In genomic region chr15:98692171-98692715, GRCm38 (mm10) we compare ENCODE assay signal across 9 mouse cellular contexts. TPM values are rescaled to one million over a fixed set of nuclear protein-coding genes. Genes with fewer than 3 reads are reported as not detected.
DNase-seq lines count a peak whose midpoint lies in the region; ATAC-seq and TF ChIP-seq lines count a peak whose summit lies in the region.
"Had no signal": no experiment of that assay in that cellular context is flagged by ENCODE, and none has a peak within 500 bp of the region (broad histone marks: within the 10 kb centered on the region; RNA-seq: fewer than 3 reads in every experiment).

No protein-coding gene starts in this region.

- ATAC-seq in hindbrain, embryonic 12.5 days (ENCODE audit: low FRiP score), result no peak
- ATAC-seq in hindbrain, postnatal 0 days, result no peak
- ATAC-seq in granulocyte monocyte progenitor cell, adult 5-6 weeks (replicated peaks; ENCODE audit: poor library complexity, severe bottlenecking), result peak; percentile 54
- 0 out of 2 replicates have a peak, but pooled peaks have one; percentile 41 for ATAC-seq in kidney, embryonic 15.5 days (replicated peaks; ENCODE audit: low FRiP score)
- ATAC-seq in midbrain, embryonic 16.5 days, result no peak

- peaks cover 22% of the 10 kb centered on the region for H3K4me1 ChIP-seq in hindbrain, embryonic 12.5 days
- peaks cover 6% of the 10 kb centered on the region; the same call in 1 of the 2 replicates for H3K4me1 ChIP-seq in hindbrain, postnatal 0 days (ENCODE audit: insufficient read depth, low read length)
- H3K4me1 ChIP-seq in kidney, embryonic 15.5 days, result peaks cover 17% of the 10 kb centered on the region
- peaks cover 18% of the 10 kb centered on the region for H3K4me1 ChIP-seq in midbrain, embryonic 16.5 days (ENCODE audit: control insufficient read depth, insufficient read depth, low read length)

- 45% methylated on average over 11 of the region's 11 CpGs for WGBS in hindbrain, embryonic 12.5 days
- WGBS in hindbrain, postnatal 0 days, result 48% methylated on average over 11 of the region's 11 CpGs
- 28% methylated on average over 11 of the region's 11 CpGs for WGBS in kidney, embryonic 15.5 days
- WGBS in midbrain, embryonic 16.5 days, result 57% methylated on average over 11 of the region's 11 CpGs

- no peak for TF ChIP-seq CTCF in hindbrain, postnatal 0 days (IDR thresholded peaks at IDR 0.05; ENCODE audit: low read depth)

- no peak overlapping the region for H3K4me2 ChIP-seq in hindbrain, embryonic 12.5 days (replicated peaks)
- H3K4me2 ChIP-seq in hindbrain, postnatal 0 days (ENCODE audit: low read depth, low read length), result no peak overlapping the region
- H3K4me2 ChIP-seq in kidney, embryonic 15.5 days, result no peak overlapping the region
- no peak overlapping the region for H3K4me2 ChIP-seq in midbrain, embryonic 16.5 days (ENCODE audit: low read length)

- H3K9me3 ChIP-seq in hindbrain, embryonic 12.5 days (replicated peaks), result no peaks in the 10 kb centered on the region
- H3K9me3 ChIP-seq in hindbrain, postnatal 0 days (ENCODE audit: low read length), result no peaks in the 10 kb centered on the region
- H3K9me3 ChIP-seq in kidney, embryonic 15.5 days (replicated peaks), result no peaks in the 10 kb centered on the region
- H3K9me3 ChIP-seq in midbrain, embryonic 16.5 days (replicated peaks; ENCODE audit: control insufficient read depth, low read length, poor library complexity, severe bottlenecking), result no peaks in the 10 kb centered on the region

- no peak overlapping the region for H3K9ac ChIP-seq in hindbrain, embryonic 12.5 days
- H3K9ac ChIP-seq in hindbrain, postnatal 0 days (replicated peaks; ENCODE audit: low read length), result no peak overlapping the region
- no peak overlapping the region for H3K9ac ChIP-seq in kidney, embryonic 15.5 days
- H3K9ac ChIP-seq in midbrain, embryonic 16.5 days (ENCODE audit: low read depth, low read length), result no peak overlapping the region

- peak overlapping the region; percentile 48; the same call in 1 of the 2 replicates for H3K27ac ChIP-seq in hindbrain, embryonic 12.5 days
- H3K27ac ChIP-seq in hindbrain, postnatal 0 days, result no peak overlapping the region
- peak overlapping the region; percentile 52 for H3K27ac ChIP-seq in kidney, embryonic 15.5 days
- H3K27ac ChIP-seq in midbrain, embryonic 16.5 days (ENCODE audit: low read length), result 0 out of 2 replicates have a peak overlapping the region, but pooled peaks have one; percentile 53

- H3K36me3 ChIP-seq in hindbrain, embryonic 12.5 days, result no peaks in the 10 kb centered on the region
- H3K36me3 ChIP-seq in hindbrain, postnatal 0 days (ENCODE audit: insufficient read depth, low read length), result no peaks in the 10 kb centered on the region
- no peaks in the 10 kb centered on the region for H3K36me3 ChIP-seq in kidney, embryonic 15.5 days
- no peaks in the 10 kb centered on the region for H3K36me3 ChIP-seq in midbrain, embryonic 16.5 days (ENCODE audit: control insufficient read depth, insufficient read depth, low read length)

- H3K27me3 ChIP-seq in hindbrain, embryonic 12.5 days, result no peaks in the 10 kb centered on the region
- no peaks in the 10 kb centered on the region for H3K27me3 ChIP-seq in hindbrain, postnatal 0 days (ENCODE audit: insufficient read depth, low read length)
- H3K27me3 ChIP-seq in kidney, embryonic 15.5 days, result peaks cover 8% of the 10 kb centered on the region; the same call in 1 of the 2 replicates
- no peaks in the 10 kb centered on the region for H3K27me3 ChIP-seq in midbrain, embryonic 16.5 days (ENCODE audit: control insufficient read depth, insufficient read depth, low read depth, low read length)

- no peak overlapping the region for H3K4me3 ChIP-seq in hindbrain, embryonic 12.5 days
- no peak overlapping the region for H3K4me3 ChIP-seq in hindbrain, postnatal 0 days (ENCODE audit: low read length)
- H3K4me3 ChIP-seq in kidney, embryonic 15.5 days (replicated peaks), result no peak overlapping the region
- no peak overlapping the region for H3K4me3 ChIP-seq in midbrain, embryonic 16.5 days (ENCODE audit: low read depth, low read length)

- DNase-seq in hindbrain, postnatal 0 days (ENCODE audit: low spot score), result no peak
- no peak for DNase-seq in layer of hippocampus, postnatal 10 days (ENCODE audit: low spot score in 2 of 2)
- DNase-seq in left cerebral cortex, adult 11 months (ENCODE audit: low spot score), result no peak
- DNase-seq in thymus, adult 18-20 months, result no peak

RNA-seq across cellular contexts. Expression of gene Rnd1, which starts 15.0 kb away (rescaled TPM):
- polyA plus RNA-seq in hindbrain, embryonic 12.5 days (2016; fragmentation: Nextera tagmentation; extraction: Ambion mirVana), result 6.4 and 6.5 TPM in 2 replicates
- 22.3 and 26.7 TPM in 2 replicates for total RNA-seq in hindbrain, postnatal 0 days (2014; rRNA removed)
- polyA plus RNA-seq in hindbrain, postnatal 0 days (2015; fragmentation: Nextera tagmentation; extraction: Ambion mirVana), result 16.2 and 16.3 TPM in 2 replicates
- total RNA-seq in granulocyte monocyte progenitor cell, adult 5-6 weeks (2014; fragmentation: Nextera tagmentation), result 0.11 and 0.39 TPM in 2 replicates
- total RNA-seq in granulocyte monocyte progenitor cell, adult 5-6 weeks (2017), result 0.67 and 2.7 TPM in 2 replicates
- polyA plus RNA-seq in kidney, embryonic 15.5 days (2015; fragmentation: Nextera tagmentation; extraction: Ambion mirVana), result 0.62 and 0.99 TPM in 2 replicates
- polyA plus RNA-seq in midbrain, embryonic 16.5 days (2015; fragmentation: Nextera tagmentation; extraction: Ambion mirVana), result 15.5 and 19.8 TPM in 2 replicates
- 10 to 100 TPM; 31.2 to 34.3 TPM for total RNA-seq in layer of hippocampus, postnatal 10 days (2021)

RNA-seq across cellular contexts. Expression of gene Ccdc65, which starts 15.8 kb away (rescaled TPM):
- 3.1 and 3.5 TPM in 2 replicates for polyA plus RNA-seq in hindbrain, embryonic 12.5 days (2016; fragmentation: Nextera tagmentation; extraction: Ambion mirVana)
- 2.6 and 3.7 TPM in 2 replicates for total RNA-seq in hindbrain, postnatal 0 days (2014; rRNA removed)
- polyA plus RNA-seq in hindbrain, postnatal 0 days (2015; fragmentation: Nextera tagmentation; extraction: Ambion mirVana), result 7.7 and 10.4 TPM in 2 replicates
- not detected in 2 replicates for total RNA-seq in granulocyte monocyte progenitor cell, adult 5-6 weeks (2014; fragmentation: Nextera tagmentation)
- total RNA-seq in granulocyte monocyte progenitor cell, adult 5-6 weeks (2017), result not detected in 2 replicates
- 0.73 and 1.1 TPM in 2 replicates for polyA plus RNA-seq in kidney, embryonic 15.5 days (2015; fragmentation: Nextera tagmentation; extraction: Ambion mirVana)
- 9.3 and 12.0 TPM in 2 replicates for polyA plus RNA-seq in midbrain, embryonic 16.5 days (2015; fragmentation: Nextera tagmentation; extraction: Ambion mirVana)
- 10 to 100 TPM in 1 of 2 experiments, 1 to 10 TPM in 1; 9.7 to 14.2 TPM for total RNA-seq in layer of hippocampus, postnatal 10 days (2021)
- total RNA-seq: gastrocnemius, postnatal 36 days had no signal

RNA-seq across cellular contexts. Expression of gene Ddx23, which starts 29.5 kb away (rescaled TPM):
- polyA plus RNA-seq in hindbrain, embryonic 12.5 days (2016; fragmentation: Nextera tagmentation; extraction: Ambion mirVana), result 21.9 and 26.6 TPM in 2 replicates
- 52.9 and 68.7 TPM in 2 replicates for total RNA-seq in hindbrain, postnatal 0 days (2014; rRNA removed)
- 20.1 and 23.4 TPM in 2 replicates for polyA plus RNA-seq in hindbrain, postnatal 0 days (2015; fragmentation: Nextera tagmentation; extraction: Ambion mirVana)
- total RNA-seq in granulocyte monocyte progenitor cell, adult 5-6 weeks (2014; fragmentation: Nextera tagmentation), result 76.1 and 82.1 TPM in 2 replicates
- total RNA-seq in granulocyte monocyte progenitor cell, adult 5-6 weeks (2017), result 79.5 and 103 TPM in 2 replicates
- polyA plus RNA-seq in kidney, embryonic 15.5 days (2015; fragmentation: Nextera tagmentation; extraction: Ambion mirVana), result 23.1 and 23.7 TPM in 2 replicates
- 17.8 and 18.9 TPM in 2 replicates for polyA plus RNA-seq in midbrain, embryonic 16.5 days (2015; fragmentation: Nextera tagmentation; extraction: Ambion mirVana)
- total RNA-seq in layer of hippocampus, postnatal 10 days (2021), result 10 to 100 TPM; 78.3 to 81.4 TPM

RNA-seq across cellular contexts. Expression of gene Fkbp11, which starts 35.8 kb away (rescaled TPM):
- polyA plus RNA-seq in hindbrain, embryonic 12.5 days (2016; fragmentation: Nextera tagmentation; extraction: Ambion mirVana), result 14.3 and 15.1 TPM in 2 replicates
- total RNA-seq in hindbrain, postnatal 0 days (2014; rRNA removed), result 6.4 and 10.6 TPM in 2 replicates
- 5.0 and 6.6 TPM in 2 replicates for polyA plus RNA-seq in hindbrain, postnatal 0 days (2015; fragmentation: Nextera tagmentation; extraction: Ambion mirVana)
- total RNA-seq in granulocyte monocyte progenitor cell, adult 5-6 weeks (2014; fragmentation: Nextera tagmentation), result 37.6 and 39.9 TPM in 2 replicates
- 63.8 and 66.3 TPM in 2 replicates for total RNA-seq in granulocyte monocyte progenitor cell, adult 5-6 weeks (2017)
- 40.3 and 40.5 TPM in 2 replicates for polyA plus RNA-seq in kidney, embryonic 15.5 days (2015; fragmentation: Nextera tagmentation; extraction: Ambion mirVana)
- 2.3 and 4.0 TPM in 2 replicates for polyA plus RNA-seq in midbrain, embryonic 16.5 days (2015; fragmentation: Nextera tagmentation; extraction: Ambion mirVana)
- 1 to 10 TPM; 2.2 to 2.6 TPM for total RNA-seq in layer of hippocampus, postnatal 10 days (2021)

Comparison
In these comparisons a context has a peak if more than half of its experiments do, and no peak if none do; other contexts are left out.
1. ATAC-seq: peak in granulocyte monocyte progenitor cell, adult 5-6 weeks (single experiment) and kidney, embryonic 15.5 days (single experiment); none in hindbrain, embryonic 12.5 days (single experiment), hindbrain, postnatal 0 days (single experiment) and midbrain, embryonic 16.5 days (single experiment).